Mouse (Mus musculus) liver, embryonic 14.5 days (tissue): ENCODE results near the gene Dok4. TPM values are rescaled to one million over a fixed set of nuclear protein-coding genes. Genes with fewer than 3 reads are reported as not detected.

Experiments used
- ATAC-seq: fragments of 200-750 bp; cut with Nextera tagmentation; 2 replicates; pipeline ENCODE4 v1.8.0; 2017; ENCODE audit warnings: moderate number of reproducible peaks, mild to moderate bottlenecking, moderate library complexity; ENCODE audit not compliant: insufficient read depth
- DNase-seq, 3 experiments: peaks; one replicate each; pipeline ENCODE4 v3.0.0-alpha.2; 2012 to 2013; ENCODE audit warnings: low read depth in 3 of 3, low spot score in 3 of 3
- H3K27ac ChIP-seq: fragments of 300-500 bp; sonication (generic); 2 replicates; pipeline ENCODE4 v1.5.1; 2014; ENCODE audit warnings: moderate library complexity, mild to moderate bottlenecking, control low read depth, inconsistent platforms
- H3K27me3 ChIP-seq: fragments of 300-500 bp; sonication (generic); 2 replicates; pipeline ENCODE4 v1.6.1; 2014; ENCODE audit warnings: mild to moderate bottlenecking, low read length, moderate library complexity; ENCODE audit not compliant: control insufficient read depth, insufficient read depth
- H3K36me3 ChIP-seq: fragments of 300-500 bp; sonication (generic); replicated peaks from 2 replicates; pipeline ENCODE4 v1.6.1; 2014; ENCODE audit warnings: low read depth; ENCODE audit not compliant: control insufficient read depth, insufficient read depth
- H3K4me1 ChIP-seq, 2 experiments: fragments of 200-500 bp in 1 of 2; fragments of 300-500 bp in 1 of 2; sonication (generic) in 1 of 2; replicated peaks; 2 replicates each; pipeline ENCODE4 v1.6.1; 2012 to 2014; ENCODE audit warnings: antibody characterized with exemption in 1 of 2, inconsistent platforms in 1 of 2, low read length in 1 of 2; ENCODE audit not compliant: control insufficient read depth in 2 of 2, insufficient read depth in 2 of 2
- H3K4me2 ChIP-seq: fragments of 300-500 bp; sonication (generic); 2 replicates; pipeline ENCODE4 v1.6.1; 2014; ENCODE audit warnings: low read depth, mild to moderate bottlenecking, control low read depth, moderate library complexity
- H3K4me3 ChIP-seq, 2 experiments: fragments of 200-500 bp in 1 of 2; fragments of 300-500 bp in 1 of 2; sonication (generic) in 1 of 2; 2 replicates each; pipeline ENCODE4 v1.5.1; 2012 to 2014; ENCODE audit warnings: low read depth in 2 of 2, low read length in 2 of 2, mild to moderate bottlenecking in 2 of 2, control low read depth in 1 of 2, inconsistent platforms in 1 of 2, moderate library complexity in 1 of 2; ENCODE audit not compliant: insufficient read depth in 1 of 2
- H3K9ac ChIP-seq: fragments of 300-500 bp; sonication (generic); replicated peaks from 2 replicates; pipeline ENCODE4 v1.6.1; 2014; ENCODE audit warnings: mild to moderate bottlenecking, control low read depth, moderate library complexity
- H3K9me3 ChIP-seq: fragments of 300-500 bp; sonication (generic); 2 replicates; pipeline ENCODE4 v1.6.1; 2016; ENCODE audit warnings: low read length, mixed read lengths; ENCODE audit not compliant: control insufficient read depth
- CTCF ChIP-seq: IDR thresholded peaks from 2 replicates; pipeline ENCODE4 v1.5.1; 2016; ENCODE audit warnings: antibody characterized with exemption, low read depth, control low read depth
- EP300 ChIP-seq: IDR thresholded peaks from 2 replicates; pipeline ENCODE4 v1.6.1; 2016; ENCODE audit warnings: antibody characterized with exemption, low read depth
- WGBS: fragments of 180-500 bp; shearing (Covaris S2); extraction: QIAGEN DNeasy Blood & Tissue Kit; methylation state at CpG from one replicate; pipeline ENCODE4 v1.1.7; 2014; ENCODE audit not compliant: insufficient replicate concordance; 5-methylcytosine and 5-hydroxymethylcytosine counted together
- polyA plus RNA-seq, 2 experiments: library from polyadenylated mRNA; depleted of rRNA in 1 of 2; stranded (reverse) in 1 of 2; unstranded in 1 of 2; fragments of >200 nt; fragmentation: Nextera tagmentation in 1 of 2; extraction: Ambion mirVana in 1 of 2; gene quantifications; 2 replicates each; pipeline versions ENCODE4 v1.2.1 to v1.2.3; 2012 to 2014

Dok4 gene
- polyA plus RNA-seq (2012; rRNA removed) (10.3 and 11.1 TPM in 2 replicates), polyA plus RNA-seq (2014; fragmentation: Nextera tagmentation; extraction: Ambion mirVana) (7.2 and 9.6 TPM in 2 replicates)

DNA sequence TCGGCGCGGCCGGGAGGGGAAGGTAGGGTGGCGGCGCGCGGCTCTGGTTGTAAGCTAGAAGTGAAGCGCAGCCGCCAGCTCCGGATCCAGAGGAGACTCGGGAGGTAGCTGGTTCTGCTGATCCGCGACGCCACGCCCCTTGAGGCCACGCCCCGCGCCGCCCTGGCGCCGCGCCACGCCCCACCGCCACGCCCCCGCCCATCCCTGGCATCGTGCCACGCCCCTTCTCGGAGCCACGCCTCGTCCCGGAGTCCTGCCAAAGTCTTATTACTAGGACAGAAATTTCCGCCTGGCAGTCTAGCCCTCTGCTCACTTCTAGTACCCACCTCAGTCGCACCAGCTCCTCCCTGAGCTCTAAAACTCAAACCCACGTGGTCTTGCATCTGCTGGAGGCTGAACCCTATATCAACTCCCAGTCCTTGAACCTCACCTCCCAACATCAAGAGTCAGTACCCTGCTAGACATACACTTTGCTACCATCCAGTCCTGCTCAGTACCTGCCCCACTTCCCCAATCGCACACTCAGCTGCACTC lies at the start of gene Dok4:
Gene Dok4 (minus strand): TSS at position 134 of the 534 bp plus-strand sequence.
- no peak for TF ChIP-seq EP300
- Histone ChIP-seq H3K27me3 (peaks cover 8% of the 10 kb centered on the region), H3K36me3 (no peaks in the 10 kb centered on the region; the same call in 1 of the 2 replicates), H3K4me2 (peak within 1 kb of the TSS; percentile 71), H3K4me1 (peaks cover 21 to 24% of the 10 kb centered on the region in 2 experiments), H3K9me3 (no peaks in the 10 kb centered on the region), H3K4me3 (peak within 1 kb of the TSS; percentile 73 to 81), H3K9ac (peak within 1 kb of the TSS; percentile 83), H3K27ac (peak within 1 kb of the TSS; percentile 74)
- DNase-seq (peak; percentile 79 to 82 (median 80)), ATAC-seq (peak; percentile 85)
- WGBS: 1% methylated on average over 33 of the region's 37 CpGs

DNA sequence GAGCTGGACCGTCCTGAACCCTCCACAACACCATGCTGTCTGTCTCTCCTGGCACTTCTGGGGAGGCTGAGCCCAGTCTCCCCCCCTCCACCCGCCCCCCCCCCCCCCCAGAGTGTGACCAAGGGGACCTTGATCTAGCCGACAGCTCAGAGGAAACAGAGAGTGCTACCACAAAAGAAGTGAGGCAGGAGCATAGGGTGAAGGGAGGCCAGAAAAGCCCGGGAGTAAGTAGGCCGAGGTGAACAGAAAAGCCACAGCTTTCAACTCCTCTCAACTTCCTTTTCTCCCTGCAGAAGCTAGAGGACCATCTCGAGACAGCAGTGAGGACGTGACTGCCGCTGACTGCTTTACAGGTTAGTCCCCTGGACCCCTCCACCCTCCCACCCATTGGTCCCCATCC lies 47.3 kb upstream of the Dok4 start, which contains the start of gene Adgrg5:
Gene Adgrg5 (plus strand): TSS at position 290 of the 400 bp plus-strand sequence.
- H3K9me3 ChIP-seq: no peaks in the 10 kb centered on the region
- H3K4me2 ChIP-seq: peak within 1 kb of the TSS; percentile 45
- H3K4me1 ChIP-seq: peaks cover 11 to 23% of the 10 kb centered on the region in 2 experiments
- no peak for TF ChIP-seq EP300
- TF ChIP-seq CTCF: no peak
- H3K27me3 ChIP-seq: no peaks in the 10 kb centered on the region
- WGBS: 16% methylated on average over 8 of the region's 8 CpGs
- no peak within 1 kb of the TSS for H3K9ac ChIP-seq
- ATAC-seq (no peak), DNase-seq (no peak)
- peak within 1 kb of the TSS; percentile 34; the same call in 1 of the 2 replicates for H3K27ac ChIP-seq
- H3K36me3 ChIP-seq: no peaks in the 10 kb centered on the region
- H3K4me3 ChIP-seq: no peak within 1 kb of the TSS

DNA sequence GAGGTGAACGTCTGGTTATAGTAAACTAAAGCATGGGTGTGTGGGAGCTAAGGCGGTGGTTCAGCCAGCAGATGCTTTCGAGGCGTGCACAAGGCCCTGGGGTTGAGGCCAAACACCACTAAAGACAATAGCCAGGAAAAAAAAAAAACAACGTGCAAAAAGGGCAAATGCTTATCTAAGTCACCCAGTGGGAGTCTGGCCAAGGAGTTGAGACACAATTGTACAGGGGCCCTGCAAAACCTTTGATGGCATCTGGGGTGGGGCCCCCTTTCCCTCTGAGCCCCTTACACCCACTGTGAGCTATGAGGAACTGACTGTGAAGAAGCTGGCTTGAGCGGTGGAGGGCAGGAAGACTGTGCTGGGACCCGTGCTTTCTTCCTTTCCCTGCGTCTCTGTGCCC lies 46.5 kb upstream of the Dok4 start:
- H3K27me3 ChIP-seq: no peaks in the 10 kb centered on the region; the same call in 1 of the 2 replicates
- DNase-seq: no peak

DNA sequence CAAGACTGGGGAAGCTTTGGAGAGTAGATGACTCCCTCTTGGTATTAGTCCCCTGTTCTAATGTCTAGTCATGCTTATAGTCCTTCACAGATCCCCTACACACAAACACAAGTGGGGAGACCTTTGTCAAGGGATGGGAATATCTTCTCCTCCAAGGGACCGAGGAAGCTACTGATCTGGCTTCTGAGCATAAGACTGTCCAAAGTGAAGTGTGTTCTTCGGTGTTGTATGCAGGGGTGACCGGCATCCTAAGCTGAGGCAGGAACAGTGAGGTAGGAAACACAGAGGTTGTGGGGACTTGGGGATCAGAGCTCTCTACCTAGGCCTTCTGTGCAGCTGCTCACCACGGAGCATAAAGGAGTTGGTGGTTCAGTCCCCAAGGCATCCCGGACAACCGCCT lies 46.0 kb upstream of the Dok4 start:
- H3K36me3 ChIP-seq: no peaks in the 10 kb centered on the region
- no peaks in the 10 kb centered on the region; the same call in 1 of the 2 replicates for H3K27me3 ChIP-seq
- H3K4me2 ChIP-seq: no peak overlapping the region; the same call in 1 of the 2 replicates
- peak overlapping the region; percentile 34 for H3K27ac ChIP-seq
- WGBS: 36% methylated on average over 6 of the region's 6 CpGs
- TF ChIP-seq CTCF (no peak), EP300 (no peak)
- no peaks in the 10 kb centered on the region for H3K9me3 ChIP-seq
- DNase-seq (no peak), ATAC-seq (no peak)
- H3K4me1 ChIP-seq: peaks cover 15 to 28% of the 10 kb centered on the region in 2 experiments
- H3K9ac ChIP-seq: no peak overlapping the region
- no peak overlapping the region for H3K4me3 ChIP-seq

More for the DNA sequence above, 46.5 kb upstream of the Dok4 start:
- Histone ChIP-seq H3K4me3 (no peak overlapping the region), H3K4me2 (peak overlapping the region; percentile 45), H3K9ac (no peak overlapping the region), H3K27ac (peak overlapping the region; percentile 34), H3K4me1 (peaks cover 14 to 27% of the 10 kb centered on the region in 2 experiments), H3K9me3 (no peaks in the 10 kb centered on the region), H3K36me3 (no peaks in the 10 kb centered on the region)
- ATAC-seq: peak; percentile 76
- peak; percentile 37 for TF ChIP-seq EP300
- no peak for TF ChIP-seq CTCF
- 1% methylated on average over 8 of the region's 8 CpGs for WGBS

DNA sequence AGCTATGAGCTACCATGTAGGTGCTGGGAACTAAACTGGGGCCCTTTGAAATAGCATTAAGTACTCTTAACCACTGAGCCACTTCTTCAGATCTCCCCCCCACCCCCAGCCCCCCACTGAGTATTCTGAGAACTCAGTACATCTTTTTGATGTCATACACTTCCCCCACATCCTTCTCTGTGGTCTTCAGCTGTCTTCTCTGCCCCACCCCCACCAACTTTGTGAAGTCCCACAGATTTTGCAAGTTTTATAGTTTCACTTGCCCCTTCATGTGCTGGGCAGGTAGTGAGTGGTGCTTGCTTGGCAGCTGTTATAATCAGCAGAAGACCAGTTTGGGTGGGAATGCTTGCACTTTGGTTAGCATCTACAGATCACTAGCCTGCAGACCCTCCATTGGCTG lies 43.1 kb upstream of the Dok4 start:
- Histone ChIP-seq H3K9ac (no peak overlapping the region), H3K9me3 (no peaks in the 10 kb centered on the region), H3K36me3 (no peaks in the 10 kb centered on the region), H3K27ac (no peak overlapping the region), H3K27me3 (no peaks in the 10 kb centered on the region; the same call in 1 of the 2 replicates), H3K4me2 (no peak overlapping the region), H3K4me1 (peaks cover 16 to 39% of the 10 kb centered on the region in 2 experiments), H3K4me3 (no peak overlapping the region)
- no peak for TF ChIP-seq CTCF
- TF ChIP-seq EP300: no peak
- DNase-seq (no peak), ATAC-seq (no peak)
